Mouse (Mus musculus) hindbrain, embryonic 14.5 days (tissue): Measurements from ENCODE around the gene Rhoj. TPM values are rescaled to one million over a fixed set of nuclear protein-coding genes. Genes with fewer than 3 reads are reported as not detected.

Source experiments
- ATAC-seq: fragments of 200-750 bp; cut with Nextera tagmentation; 2 replicates; pipeline ENCODE4 v1.8.0; 2017; ENCODE audit warnings: moderate number of reproducible peaks, mild to moderate bottlenecking, moderate TSS enrichment, moderate library complexity; ENCODE audit not compliant: low FRiP score
- DNase-seq: peaks from one replicate; pipeline ENCODE4 v3.0.0-alpha.2; 2015; ENCODE audit warnings: low spot score
- H3K27ac ChIP-seq: fragments of 300-500 bp; sonication (generic); 2 replicates; pipeline ENCODE4 v1.5.1; 2014; ENCODE audit warnings: mild to moderate bottlenecking, moderate library complexity
- H3K27me3 ChIP-seq: fragments of 300-500 bp; sonication (generic); 2 replicates; pipeline ENCODE4 v1.6.1; 2014; ENCODE audit warnings: mild to moderate bottlenecking, low read length, mixed read lengths; ENCODE audit not compliant: control insufficient read depth, insufficient read depth
- H3K36me3 ChIP-seq: fragments of 300-500 bp; sonication (generic); replicated peaks from 2 replicates; pipeline ENCODE4 v1.6.1; 2014; ENCODE audit not compliant: control insufficient read depth, insufficient read depth
- H3K4me1 ChIP-seq: fragments of 300-500 bp; sonication (generic); replicated peaks from 2 replicates; pipeline ENCODE4 v1.6.1; 2014; ENCODE audit warnings: antibody characterized with exemption, low read length, mixed read lengths; ENCODE audit not compliant: control insufficient read depth, insufficient read depth
- H3K4me2 ChIP-seq: fragments of 300-500 bp; sonication (generic); replicated peaks from 2 replicates; pipeline ENCODE4 v1.6.1; 2014; ENCODE audit warnings: mild to moderate bottlenecking, moderate library complexity
- H3K4me3 ChIP-seq: fragments of 300-500 bp; sonication (generic); replicated peaks from 2 replicates; pipeline ENCODE4 v1.5.1; 2014; ENCODE audit warnings: mild to moderate bottlenecking, low read length
- H3K9ac ChIP-seq: fragments of 300-500 bp; sonication (generic); 2 replicates; pipeline ENCODE4 v1.6.1; 2014
- H3K9me3 ChIP-seq: fragments of 300-500 bp; sonication (generic); 2 replicates; pipeline ENCODE4 v1.6.1; 2016; ENCODE audit warnings: low read length; ENCODE audit not compliant: control insufficient read depth
- WGBS: fragments of 180-500 bp; shearing (Covaris S2); extraction: QIAGEN DNeasy Blood & Tissue Kit; methylation state at CpG from one replicate; pipeline ENCODE4 v1.1.7; 2014; 5-methylcytosine and 5-hydroxymethylcytosine counted together
- polyA plus RNA-seq: library from polyadenylated mRNA; unstranded; fragments of >200 nt; fragmentation: Nextera tagmentation; extraction: Ambion mirVana; gene quantifications from 2 replicates; pipeline ENCODE4 v1.2.1, GENCODE M21; 2014

Rhoj gene
- polyA plus RNA-seq, 1 experiment from 2014 or later = 28.3 TPM

DNA sequence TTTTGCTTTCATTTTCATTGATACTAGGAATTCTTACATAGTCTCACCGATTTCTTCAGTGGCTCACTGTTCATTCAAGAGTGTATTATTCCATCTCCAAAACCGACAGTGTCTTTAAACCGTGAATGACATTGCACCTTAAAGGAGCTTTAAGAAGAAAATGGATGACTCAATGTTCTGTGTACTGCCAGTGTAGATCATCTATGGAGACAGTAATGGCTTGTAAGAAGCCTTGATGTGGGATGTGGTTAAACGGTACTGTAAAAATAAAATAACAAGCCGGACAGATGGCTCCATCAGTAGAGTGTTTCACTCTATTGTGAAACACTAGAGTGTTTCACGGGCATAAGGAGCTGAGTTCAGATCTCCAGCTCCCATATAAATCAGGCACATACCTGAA lies 15.2 kb upstream of the Rhoj start:
- WGBS = 87% methylated on average over 6 of the region's 6 CpGs
- no peak for DNase-seq
- Histone ChIP-seq H3K4me1 (no peaks in the 10 kb centered on the region), H3K27me3 (no peaks in the 10 kb centered on the region), H3K4me2 (no peak overlapping the region), H3K9ac (no peak overlapping the region), H3K4me3 (no peak overlapping the region), H3K27ac (no peak overlapping the region), H3K9me3 (no peaks in the 10 kb centered on the region), H3K36me3 (no peaks in the 10 kb centered on the region)
- no peak for ATAC-seq

DNA sequence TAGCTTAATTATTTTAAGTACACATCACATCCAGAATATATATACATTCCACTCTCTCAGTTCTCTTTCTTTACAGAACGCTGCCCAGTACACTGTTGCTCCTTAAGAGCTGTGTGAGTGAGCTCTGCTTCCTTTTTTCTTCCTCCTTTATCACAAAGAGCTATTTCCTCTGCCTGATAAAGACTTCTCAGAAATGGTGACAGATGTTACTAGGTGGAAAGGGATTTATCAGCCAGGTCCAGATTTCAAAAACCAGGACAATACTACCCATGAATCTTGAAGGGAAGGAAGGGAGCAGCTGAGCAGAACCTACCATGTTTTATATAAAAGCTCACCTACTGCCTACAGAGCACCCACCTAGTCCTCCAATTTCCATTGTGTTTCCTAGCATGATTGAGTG lies 8.3 kb upstream of the Rhoj start:
- DNase-seq = no peak
- Histone ChIP-seq H3K27me3 (no peaks in the 10 kb centered on the region), H3K9ac (no peak overlapping the region), H3K4me3 (no peak overlapping the region), H3K27ac (no peak overlapping the region), H3K36me3 (no peaks in the 10 kb centered on the region), H3K4me1 (no peaks in the 10 kb centered on the region), H3K4me2 (no peak overlapping the region), H3K9me3 (no peaks in the 10 kb centered on the region)
- no peak for ATAC-seq
- WGBS = 77% methylated on average over 1 of the region's 1 CpGs

DNA sequence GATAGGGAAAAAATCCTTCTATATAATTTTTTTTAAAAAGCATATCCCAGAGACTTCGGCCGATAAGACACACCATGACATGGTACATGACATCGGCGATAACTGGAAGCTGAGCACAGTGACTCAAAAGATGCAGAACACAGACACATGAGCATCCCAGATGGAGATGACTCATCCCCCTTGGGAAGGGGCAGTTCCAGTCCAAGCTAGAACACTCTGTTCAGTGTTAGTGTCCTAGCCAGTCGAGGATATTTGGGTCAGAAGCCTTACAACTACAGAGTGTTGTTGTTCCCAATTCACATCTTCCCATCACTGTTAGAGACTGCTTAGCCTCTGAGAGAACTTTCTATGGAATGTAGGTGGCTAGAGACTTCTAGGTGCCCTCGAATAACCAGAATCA lies 4.0 kb upstream of the Rhoj start:
- Histone ChIP-seq H3K36me3 (no peaks in the 10 kb centered on the region), H3K27ac (no peak overlapping the region), H3K9me3 (no peaks in the 10 kb centered on the region), H3K9ac (no peak overlapping the region), H3K4me1 (0 out of 2 replicates have a peak, but pooled peaks cover 7% of the 10 kb centered on the region), H3K4me3 (no peak overlapping the region), H3K4me2 (no peak overlapping the region), H3K27me3 (no peaks in the 10 kb centered on the region)
- no peak for ATAC-seq
- DNase-seq = no peak
- 89% methylated on average over 6 of the region's 6 CpGs for WGBS

DNA sequence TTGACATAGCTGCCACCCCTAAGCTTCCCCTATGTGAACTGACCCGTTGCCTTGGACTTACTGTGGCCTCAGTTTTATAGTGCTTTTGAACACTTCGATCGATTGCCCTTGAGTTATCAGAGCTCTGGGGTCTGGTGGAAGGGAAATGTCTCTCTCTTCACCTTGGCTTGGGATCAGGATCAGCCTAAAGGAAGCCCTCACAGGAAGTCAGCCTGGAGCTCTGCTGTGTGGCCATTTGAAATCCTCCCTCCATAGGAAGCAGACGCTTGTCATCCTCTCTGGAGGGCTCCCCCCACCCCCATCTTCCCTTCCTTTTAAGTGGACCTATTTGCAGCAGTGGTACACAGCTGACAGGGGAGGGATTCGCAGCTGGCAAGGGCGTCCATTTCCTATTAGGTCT lies 1.6 kb downstream of the Rhoj start:
- H3K4me2 ChIP-seq = peak overlapping the region; percentile 82
- DNase-seq = no peak
- ATAC-seq = no peak

DNA sequence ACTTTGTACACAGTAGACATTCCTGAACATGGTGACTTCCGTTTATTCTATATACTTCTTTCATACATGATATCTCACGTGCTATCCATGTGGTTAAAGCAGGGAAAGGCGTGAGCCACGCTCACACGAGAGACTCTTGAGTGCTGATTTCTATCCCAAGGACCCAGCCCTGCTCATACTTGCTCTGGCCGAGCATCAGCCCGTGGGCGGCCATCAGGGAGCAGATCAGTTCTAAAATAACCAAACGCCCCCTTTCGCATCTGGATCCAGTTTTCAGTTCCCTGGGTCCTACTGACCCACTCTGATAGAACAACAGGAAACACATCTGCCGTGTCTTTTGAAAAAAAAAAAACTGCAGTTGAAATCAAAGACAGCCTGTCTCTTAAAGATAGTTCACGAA lies 2.6 kb downstream of the Rhoj start:
- ATAC-seq (no peak), DNase-seq (no peak)
- Histone ChIP-seq H3K9ac (no peak overlapping the region), H3K4me3 (no peak overlapping the region), H3K4me2 (peak overlapping the region; percentile 82), H3K4me1 (0 out of 2 replicates have a peak, but pooled peaks cover 7% of the 10 kb centered on the region), H3K27me3 (no peaks in the 10 kb centered on the region), H3K36me3 (no peaks in the 10 kb centered on the region), H3K27ac (no peak overlapping the region), H3K9me3 (no peaks in the 10 kb centered on the region)
- 85% methylated on average over 12 of the region's 12 CpGs for WGBS

More for the DNA sequence above, 1.6 kb downstream of the Rhoj start:
- Histone ChIP-seq H3K9ac (no peak overlapping the region), H3K4me1 (0 out of 2 replicates have a peak, but pooled peaks cover 7% of the 10 kb centered on the region), H3K9me3 (no peaks in the 10 kb centered on the region), H3K4me3 (peak overlapping the region; percentile 38; the same call in 1 of the 2 replicates), H3K27ac (peak overlapping the region; percentile 26; the same call in 1 of the 2 replicates), H3K36me3 (no peaks in the 10 kb centered on the region), H3K27me3 (no peaks in the 10 kb centered on the region)
- WGBS = 62% methylated on average over 6 of the region's 6 CpGs

DNA sequence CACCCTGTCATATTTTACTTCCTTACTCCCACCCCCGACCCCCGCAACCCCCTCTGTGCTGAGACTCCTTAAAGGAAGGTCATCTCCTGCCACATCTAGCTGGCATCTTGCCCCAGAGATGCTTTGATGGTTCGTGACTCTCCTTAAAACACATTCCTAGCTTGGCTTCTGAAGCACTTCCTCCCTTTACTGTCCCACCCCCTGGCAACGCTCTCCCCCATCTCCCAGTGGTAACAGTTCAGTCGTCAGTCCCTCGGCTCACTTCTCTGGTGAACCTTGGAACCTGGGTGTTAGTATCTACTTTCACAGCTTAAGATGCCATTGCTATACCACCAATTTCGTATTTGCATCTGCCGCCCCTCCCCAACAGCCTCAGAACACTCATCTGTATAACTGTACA lies 3.8 kb downstream of the Rhoj start:
- ATAC-seq (no peak), DNase-seq (no peak)
- Histone ChIP-seq H3K4me2 (no peak overlapping the region), H3K36me3 (no peaks in the 10 kb centered on the region), H3K27ac (no peak overlapping the region), H3K4me1 (0 out of 2 replicates have a peak, but pooled peaks cover 7% of the 10 kb centered on the region), H3K4me3 (no peak overlapping the region), H3K27me3 (no peaks in the 10 kb centered on the region), H3K9me3 (no peaks in the 10 kb centered on the region), H3K9ac (no peak overlapping the region)
- WGBS = 82% methylated on average over 8 of the region's 8 CpGs

DNA sequence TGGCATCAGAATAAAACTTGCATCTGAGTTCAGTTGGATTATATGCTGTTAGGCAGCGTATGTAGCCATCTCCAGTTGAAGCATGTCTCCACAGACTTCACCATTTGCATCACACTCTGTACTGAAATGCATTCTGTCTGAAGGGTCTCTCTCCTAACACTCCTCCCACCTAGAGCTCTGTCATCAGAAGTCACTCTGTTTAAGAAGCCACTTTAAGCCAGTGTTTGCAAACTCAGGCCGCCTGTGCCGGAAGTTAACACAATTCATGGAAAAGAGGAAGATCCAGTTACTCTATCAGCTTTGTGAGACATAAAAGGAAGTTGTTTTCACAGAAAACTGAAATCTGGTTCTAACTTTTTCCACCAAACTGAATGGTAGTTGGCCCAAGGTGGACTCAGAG lies 5.9 kb downstream of the Rhoj start:
- no peak overlapping the region for H3K9ac ChIP-seq
- ATAC-seq (no peak), DNase-seq (no peak)
- WGBS = 87% methylated on average over 3 of the region's 3 CpGs
- H3K27me3 ChIP-seq = no peaks in the 10 kb centered on the region
- H3K4me2 ChIP-seq = no peak overlapping the region
- no peak overlapping the region for H3K4me3 ChIP-seq
- no peaks in the 10 kb centered on the region for H3K36me3 ChIP-seq
- no peak overlapping the region for H3K27ac ChIP-seq
- H3K4me1 ChIP-seq = no peaks in the 10 kb centered on the region
- no peaks in the 10 kb centered on the region for H3K9me3 ChIP-seq

GRCm38 (mm10) chr12:75315851-75316250 lies 7.7 kb downstream of the Rhoj start:
- no peak overlapping the region for H3K4me3 ChIP-seq
- H3K27ac ChIP-seq = no peak overlapping the region
- ATAC-seq = no peak
- no peaks in the 10 kb centered on the region for H3K36me3 ChIP-seq
- no peak for DNase-seq
- no peak overlapping the region for H3K4me2 ChIP-seq
- no peaks in the 10 kb centered on the region for H3K9me3 ChIP-seq
- no peaks in the 10 kb centered on the region for H3K4me1 ChIP-seq
- H3K9ac ChIP-seq = no peak overlapping the region
- WGBS = 89% methylated on average over 3 of the region's 3 CpGs
- H3K27me3 ChIP-seq = no peaks in the 10 kb centered on the region

DNA sequence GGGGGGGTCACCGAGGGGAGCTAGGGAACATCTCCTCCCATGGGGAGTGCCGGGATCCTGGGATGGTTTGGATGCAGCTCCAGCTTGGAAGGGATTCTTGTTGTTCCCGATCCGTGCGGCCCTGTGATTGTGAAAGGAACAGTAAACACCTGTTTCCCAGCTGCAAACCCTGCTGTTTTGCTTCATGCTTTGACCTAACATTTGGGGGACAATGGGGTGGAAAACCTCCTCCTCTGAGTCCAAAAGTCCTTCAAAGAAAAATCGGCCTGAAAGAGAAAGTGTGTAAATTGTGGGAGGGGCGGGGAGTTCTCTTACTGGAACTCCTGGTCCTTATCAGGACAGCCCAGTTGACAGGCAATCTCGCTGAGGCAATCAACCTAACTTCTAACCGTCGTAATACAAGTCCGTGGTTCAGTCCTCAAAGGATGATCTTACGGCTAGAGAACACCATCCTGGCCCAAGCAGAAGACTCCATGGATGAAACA lies 12.4 kb downstream of the Rhoj start:
- ATAC-seq (no peak), DNase-seq (no peak)
- H3K4me2 ChIP-seq = no peak overlapping the region
- no peak overlapping the region for H3K9ac ChIP-seq
- no peak overlapping the region for H3K27ac ChIP-seq
- H3K4me3 ChIP-seq = no peak overlapping the region
- WGBS = 82% methylated on average over 12 of the region's 12 CpGs
- no peaks in the 10 kb centered on the region for H3K4me1 ChIP-seq
- no peaks in the 10 kb centered on the region for H3K36me3 ChIP-seq
- H3K9me3 ChIP-seq = no peaks in the 10 kb centered on the region
- H3K27me3 ChIP-seq = no peaks in the 10 kb centered on the region

DNA sequence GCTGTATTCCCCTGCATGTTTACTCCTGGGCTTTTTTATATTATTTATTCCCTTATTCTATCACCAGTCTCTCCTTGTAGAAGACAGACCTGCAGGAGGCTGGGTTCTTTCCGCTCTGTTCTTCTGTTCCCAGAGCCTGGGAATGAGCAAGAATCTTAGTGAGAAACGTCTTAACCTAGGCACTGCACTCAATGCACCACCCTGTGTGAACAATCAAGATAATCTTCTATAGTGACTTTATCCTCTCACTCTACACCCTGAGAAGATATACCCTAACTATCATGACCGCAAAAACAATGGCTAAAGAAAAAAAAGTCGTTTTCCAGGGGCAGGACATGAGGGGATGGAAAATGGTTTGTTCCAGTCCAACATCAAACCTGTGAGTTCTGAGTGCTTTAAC lies 13.1 kb downstream of the Rhoj start:
- Histone ChIP-seq H3K27me3 (no peaks in the 10 kb centered on the region), H3K4me3 (no peak overlapping the region), H3K36me3 (no peaks in the 10 kb centered on the region), H3K4me2 (no peak overlapping the region), H3K9me3 (no peaks in the 10 kb centered on the region), H3K9ac (no peak overlapping the region), H3K4me1 (no peaks in the 10 kb centered on the region), H3K27ac (no peak overlapping the region)
- ATAC-seq = no peak
- 77% methylated on average over 4 of the region's 4 CpGs for WGBS
- no peak for DNase-seq
